Mouse (Mus musculus): ENCODE measurements around the gene Lnx1. TPM values are rescaled to one million over a fixed set of nuclear protein-coding genes. Genes with fewer than 3 reads are reported as not detected.

Gene Lnx1
- polyA plus RNA-seq, 1 experiment from 2014 or later, result 6.1 TPM

GRCm38 (mm10) chr5:74710181-74710580 lies 7.5 kb upstream of the Lnx1 start:
- Histone ChIP-seq H3K27me3 (replicated peaks; ENCODE audit: control insufficient read depth, insufficient read depth, low read length) (no peaks in the 10 kb centered on the region), H3K27ac (ENCODE audit: low read length) (no peak overlapping the region), H3K4me3 (ENCODE audit: low read length) (no peak overlapping the region), H3K9ac (ENCODE audit: low read depth, low read length) (no peak overlapping the region), H3K4me2 (ENCODE audit: low read depth, low read length) (no peak overlapping the region), H3K4me1 (ENCODE audit: control insufficient read depth, insufficient read depth, low read length) (peaks cover 1% of the 10 kb centered on the region; the same call in 1 of the 2 replicates), H3K9me3 (ENCODE audit: control insufficient read depth, low read length) (no peaks in the 10 kb centered on the region), H3K36me3 (ENCODE audit: control insufficient read depth, insufficient read depth, low read length) (no peaks in the 10 kb centered on the region)
- 79% methylated on average over 4 of the region's 4 CpGs for WGBS
- no peak for ATAC-seq

- Histone ChIP-seq H3K4me2 (ENCODE audit: low read depth, low read length) (peak overlapping the region; percentile 48), H3K27me3 (replicated peaks; ENCODE audit: control insufficient read depth, insufficient read depth, low read length) (no peaks in the 10 kb centered on the region), H3K9me3 (ENCODE audit: control insufficient read depth, low read length) (no peaks in the 10 kb centered on the region), H3K9ac (ENCODE audit: low read depth, low read length) (peak overlapping the region; percentile 51; the same call in 1 of the 2 replicates), H3K27ac (ENCODE audit: low read length) (peak overlapping the region; percentile 65), H3K36me3 (ENCODE audit: control insufficient read depth, insufficient read depth, low read length) (no peaks in the 10 kb centered on the region), H3K4me3 (ENCODE audit: low read length) (peak overlapping the region; percentile 48), H3K4me1 (ENCODE audit: control insufficient read depth, insufficient read depth, low read length) (peaks cover 11% of the 10 kb centered on the region)
- 6% methylated on average over 8 of the region's 8 CpGs for WGBS
- ATAC-seq, result peak; percentile 92
Observed at GRCm38 (mm10) chr5:74704460-74704790, 1.7 kb upstream of the Lnx1 start.

- Histone ChIP-seq H3K4me3 (ENCODE audit: low read length) (peak overlapping the region; percentile 48), H3K36me3 (ENCODE audit: control insufficient read depth, insufficient read depth, low read length) (no peaks in the 10 kb centered on the region), H3K9me3 (ENCODE audit: control insufficient read depth, low read length) (no peaks in the 10 kb centered on the region), H3K4me2 (ENCODE audit: low read depth, low read length) (peak overlapping the region; percentile 48), H3K27ac (ENCODE audit: low read length) (no peak overlapping the region; the same call in 1 of the 2 replicates), H3K4me1 (ENCODE audit: control insufficient read depth, insufficient read depth, low read length) (peaks cover 11% of the 10 kb centered on the region), H3K9ac (ENCODE audit: low read depth, low read length) (peak overlapping the region; percentile 51), H3K27me3 (replicated peaks; ENCODE audit: control insufficient read depth, insufficient read depth, low read length) (no peaks in the 10 kb centered on the region)
- 26% methylated on average over 17 of the region's 17 CpGs for WGBS
- ATAC-seq, result peak; percentile 77
Observed at GRCm38 (mm10) chr5:74703741-74704459, 1.2 kb upstream of the Lnx1 start.

GRCm38 (mm10) chr5:74700918-74701317 lies 1.8 kb downstream of the Lnx1 start:
- H3K36me3 ChIP-seq (ENCODE audit: control insufficient read depth, insufficient read depth, low read length), result no peaks in the 10 kb centered on the region
- H3K9ac ChIP-seq (ENCODE audit: low read depth, low read length), result no peak overlapping the region
- no peaks in the 10 kb centered on the region for H3K27me3 ChIP-seq (replicated peaks; ENCODE audit: control insufficient read depth, insufficient read depth, low read length)
- H3K4me2 ChIP-seq (ENCODE audit: low read depth, low read length), result no peak overlapping the region
- WGBS, result 62% methylated on average over 2 of the region's 2 CpGs
- no peak overlapping the region for H3K4me3 ChIP-seq (ENCODE audit: low read length)
- H3K9me3 ChIP-seq (ENCODE audit: control insufficient read depth, low read length), result no peaks in the 10 kb centered on the region
- H3K27ac ChIP-seq (ENCODE audit: low read length), result no peak overlapping the region
- peaks cover 11% of the 10 kb centered on the region for H3K4me1 ChIP-seq (ENCODE audit: control insufficient read depth, insufficient read depth, low read length)
- peak; percentile 66 for ATAC-seq

- H3K4me2 ChIP-seq (ENCODE audit: low read depth, low read length), result no peak overlapping the region
- no peak for ATAC-seq
- H3K36me3 ChIP-seq (ENCODE audit: control insufficient read depth, insufficient read depth, low read length), result no peaks in the 10 kb centered on the region
- no peak overlapping the region for H3K27ac ChIP-seq (ENCODE audit: low read length)
- no peak overlapping the region for H3K4me3 ChIP-seq (ENCODE audit: low read length)
- no peaks in the 10 kb centered on the region for H3K9me3 ChIP-seq (ENCODE audit: control insufficient read depth, low read length)
- peaks cover 7% of the 10 kb centered on the region for H3K4me1 ChIP-seq (ENCODE audit: control insufficient read depth, insufficient read depth, low read length)
- no peak overlapping the region for H3K9ac ChIP-seq (ENCODE audit: low read depth, low read length)
- WGBS, result 94% methylated on average over 1 of the region's 1 CpGs
- no peaks in the 10 kb centered on the region for H3K27me3 ChIP-seq (replicated peaks; ENCODE audit: control insufficient read depth, insufficient read depth, low read length)
Observed at GRCm38 (mm10) chr5:74699673-74700072, 3.0 kb downstream of the Lnx1 start.

GRCm38 (mm10) chr5:74697534-74697933 lies 5.2 kb downstream of the Lnx1 start:
- H3K4me2 ChIP-seq (ENCODE audit: low read depth, low read length), result no peak overlapping the region
- no peak overlapping the region for H3K27ac ChIP-seq (ENCODE audit: low read length)
- H3K36me3 ChIP-seq (ENCODE audit: control insufficient read depth, insufficient read depth, low read length), result no peaks in the 10 kb centered on the region
- 91% methylated on average over 9 of the region's 9 CpGs for WGBS
- no peaks in the 10 kb centered on the region for H3K27me3 ChIP-seq (replicated peaks; ENCODE audit: control insufficient read depth, insufficient read depth, low read length)
- H3K9ac ChIP-seq (ENCODE audit: low read depth, low read length), result no peak overlapping the region
- peaks cover 7% of the 10 kb centered on the region; the same call in 1 of the 2 replicates for H3K4me1 ChIP-seq (ENCODE audit: control insufficient read depth, insufficient read depth, low read length)
- H3K9me3 ChIP-seq (ENCODE audit: control insufficient read depth, low read length), result no peaks in the 10 kb centered on the region
- H3K4me3 ChIP-seq (ENCODE audit: low read length), result no peak overlapping the region
- ATAC-seq, result no peak

GRCm38 (mm10) chr5:74694390-74694801 lies 8.3 kb downstream of the Lnx1 start:
- no peaks in the 10 kb centered on the region for H3K36me3 ChIP-seq (ENCODE audit: control insufficient read depth, insufficient read depth, low read length)
- H3K9ac ChIP-seq (ENCODE audit: low read depth, low read length), result no peak overlapping the region
- no peak overlapping the region for H3K4me3 ChIP-seq (ENCODE audit: low read length)
- H3K27me3 ChIP-seq (replicated peaks; ENCODE audit: control insufficient read depth, insufficient read depth, low read length), result no peaks in the 10 kb centered on the region
- H3K9me3 ChIP-seq (ENCODE audit: control insufficient read depth, low read length), result no peaks in the 10 kb centered on the region
- ATAC-seq, result no peak
- no peaks in the 10 kb centered on the region for H3K4me1 ChIP-seq (ENCODE audit: control insufficient read depth, insufficient read depth, low read length)
- no peak overlapping the region for H3K27ac ChIP-seq (ENCODE audit: low read length)
- WGBS, result 77% methylated on average over 7 of the region's 7 CpGs
- no peak overlapping the region for H3K4me2 ChIP-seq (ENCODE audit: low read depth, low read length)

- no peaks in the 10 kb centered on the region for H3K9me3 ChIP-seq (ENCODE audit: control insufficient read depth, low read length)
- WGBS, result 58% methylated on average over 2 of the region's 2 CpGs
- no peak overlapping the region for H3K27ac ChIP-seq (ENCODE audit: low read length)
- H3K4me3 ChIP-seq (ENCODE audit: low read length), result no peak overlapping the region
- ATAC-seq, result no peak
- H3K36me3 ChIP-seq (ENCODE audit: control insufficient read depth, insufficient read depth, low read length), result no peaks in the 10 kb centered on the region
- H3K9ac ChIP-seq (ENCODE audit: low read depth, low read length), result no peak overlapping the region
- H3K4me2 ChIP-seq (ENCODE audit: low read depth, low read length), result no peak overlapping the region
- no peaks in the 10 kb centered on the region for H3K4me1 ChIP-seq (ENCODE audit: control insufficient read depth, insufficient read depth, low read length)
- no peaks in the 10 kb centered on the region for H3K27me3 ChIP-seq (replicated peaks; ENCODE audit: control insufficient read depth, insufficient read depth, low read length)
Observed at GRCm38 (mm10) chr5:74693836-74694235, 8.9 kb downstream of the Lnx1 start.

GRCm38 (mm10) chr5:74692411-74693090 lies 10.2 kb downstream of the Lnx1 start:
- no peak overlapping the region for H3K9ac ChIP-seq (ENCODE audit: low read depth, low read length)
- no peaks in the 10 kb centered on the region for H3K27me3 ChIP-seq (replicated peaks; ENCODE audit: control insufficient read depth, insufficient read depth, low read length)
- peak; percentile 83 for ATAC-seq
- no peak overlapping the region for H3K4me2 ChIP-seq (ENCODE audit: low read depth, low read length)
- H3K4me3 ChIP-seq (ENCODE audit: low read length), result no peak overlapping the region
- H3K9me3 ChIP-seq (ENCODE audit: control insufficient read depth, low read length), result no peaks in the 10 kb centered on the region
- no peaks in the 10 kb centered on the region; the same call in 1 of the 2 replicates for H3K4me1 ChIP-seq (ENCODE audit: control insufficient read depth, insufficient read depth, low read length)
- no peak overlapping the region for H3K27ac ChIP-seq (ENCODE audit: low read length)
- WGBS, result 74% methylated on average over 6 of the region's 6 CpGs
- no peaks in the 10 kb centered on the region for H3K36me3 ChIP-seq (ENCODE audit: control insufficient read depth, insufficient read depth, low read length)
